Mouse (Mus musculus) thymus, postnatal 10 days (tissue): ENCODE results near the gene Olfr983.

Source experiments
- DNase-seq, 2 experiments: peaks; one replicate each; pipeline ENCODE4 v3.0.0; 2021; ENCODE audit warnings: low spot score in 2 of 2

Gene Olfr983

GRCm38 (mm10) chr9:40093495-40093894, at the start of gene Olfr983:
Gene Olfr983 (minus strand): TSS chr9:40093595.
- no peak for DNase-seq

GRCm38 (mm10) chr9:40141544-40141943, 48.1 kb upstream of the Olfr983 start:
- DNase-seq: no peak

- no peak for DNase-seq
Observed at GRCm38 (mm10) chr9:40139484-40139883, 46.1 kb upstream of the Olfr983 start.

DNA sequence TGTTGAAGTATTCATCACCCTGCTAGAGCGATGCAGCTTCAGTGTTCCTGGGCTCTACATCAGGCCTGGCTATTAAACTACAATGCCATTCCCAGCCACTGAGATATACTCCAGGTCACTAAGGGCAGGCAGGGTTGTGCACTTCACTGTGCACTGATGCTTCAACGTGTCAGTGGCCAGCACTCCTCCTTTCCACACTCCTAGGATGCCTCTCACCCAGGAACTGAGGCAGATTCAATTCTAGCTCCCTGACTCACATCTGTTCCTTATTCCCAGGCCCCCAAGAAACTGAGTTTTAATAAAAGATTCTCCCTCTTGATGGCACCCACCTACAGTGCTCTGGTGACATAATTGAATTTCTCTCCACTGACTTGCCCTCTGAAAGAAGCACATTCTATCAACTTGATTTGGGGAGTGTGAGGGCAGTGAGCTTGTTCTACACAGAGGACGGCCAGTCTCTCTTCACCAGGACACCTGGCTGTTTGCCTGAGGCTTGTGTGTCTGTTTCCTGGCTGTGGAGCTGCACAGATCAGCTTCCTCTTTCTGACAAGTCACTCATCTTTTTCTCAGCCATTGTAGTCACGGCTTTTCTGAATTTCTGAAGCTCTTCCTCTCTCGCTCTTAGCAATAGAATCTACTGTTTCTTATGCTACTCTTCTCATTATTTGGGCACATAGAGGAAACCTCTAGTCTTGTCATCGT, 43.7 kb upstream of the Olfr983 start:
- no peak for DNase-seq

- no peak for DNase-seq
Observed at GRCm38 (mm10) chr9:40130556-40130955, 37.2 kb upstream of the Olfr983 start.

DNA sequence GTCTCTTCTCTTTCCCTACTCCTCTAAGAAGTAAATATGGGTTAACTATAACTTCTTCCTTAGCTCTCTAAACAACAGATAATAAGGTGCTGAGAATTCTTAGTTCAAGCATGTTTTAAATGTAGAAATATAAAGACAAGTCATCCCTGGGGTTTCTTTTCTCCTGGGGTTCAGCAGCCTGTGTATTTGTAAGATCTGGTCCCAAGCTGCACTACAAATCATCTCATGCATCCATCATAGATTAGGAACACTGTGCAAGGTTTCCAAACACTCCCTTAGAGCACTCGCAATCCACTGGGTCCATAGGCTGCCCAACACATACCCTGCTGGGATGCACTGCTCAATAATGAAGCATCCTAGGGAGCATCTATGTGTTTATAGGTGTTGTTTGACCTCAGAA, 36.7 kb upstream of the Olfr983 start, which contains the start of gene Olfr985:
Gene Olfr985 (minus strand): TSS at position 101 of the 400 bp plus-strand sequence.
- no peak for DNase-seq

- no peak for DNase-seq
Observed at GRCm38 (mm10) chr9:40117287-40117659, 23.9 kb upstream of the Olfr983 start.

- DNase-seq: no peak
Observed at GRCm38 (mm10) chr9:40116645-40117286, 23.4 kb upstream of the Olfr983 start.

- no peak for DNase-seq
Observed at GRCm38 (mm10) chr9:40114106-40114505, 20.7 kb upstream of the Olfr983 start, which contains the start of gene Olfr984. Gene Olfr984 (minus strand): TSS chr9:40114206.

- DNase-seq: no peak
Observed at GRCm38 (mm10) chr9:40094769-40095168, 1.4 kb upstream of the Olfr983 start.

DNA sequence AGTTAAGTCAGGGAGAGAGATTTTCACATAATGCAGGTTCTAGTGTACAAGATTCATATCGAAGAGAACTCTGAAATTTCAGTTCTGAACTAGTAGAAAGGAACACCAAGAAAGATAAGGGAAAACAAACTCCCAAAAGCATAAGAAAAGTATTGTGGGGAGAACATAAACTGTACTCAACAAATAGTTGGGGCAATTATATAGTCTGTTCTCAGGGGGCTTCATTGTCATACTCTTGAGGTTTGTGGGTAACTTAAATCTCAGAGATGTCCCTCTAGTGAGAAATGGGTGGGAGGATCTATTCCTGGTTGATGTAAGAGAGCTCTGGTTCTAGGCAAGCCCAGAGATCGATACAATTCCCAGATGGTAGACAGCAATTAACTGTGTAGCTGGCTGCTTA, 19.9 kb downstream of the Olfr983 start, which contains the start of gene Olfr982:
Gene Olfr982 (plus strand): TSS at position 301 of the 400 bp plus-strand sequence.
- DNase-seq: no peak

DNA sequence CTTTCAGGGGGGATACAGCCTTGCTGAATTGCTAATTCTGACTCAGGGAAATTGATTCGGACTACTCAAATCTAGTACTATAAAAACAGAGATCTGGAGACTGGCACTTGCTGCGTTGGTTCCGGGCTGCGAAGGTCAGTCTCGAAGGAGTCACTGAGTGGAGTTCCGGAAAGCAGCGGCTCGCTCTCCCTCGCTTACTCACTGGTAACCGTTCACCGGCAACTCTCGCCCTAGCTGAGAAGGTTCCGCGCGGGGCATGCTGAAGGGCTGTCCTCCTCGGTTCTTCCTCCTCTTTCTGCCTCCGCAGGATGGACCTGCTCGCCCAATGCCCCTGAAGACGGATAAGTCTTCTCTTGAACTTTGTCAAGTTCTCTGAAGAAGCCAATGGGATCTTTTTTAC, 43.3 kb downstream of the Olfr983 start:
- no peak for DNase-seq
